Mouse (Mus musculus) embryonic facial prominence, embryonic 11.5 days (tissue): ENCODE results near the gene Morn5. TPM values are rescaled to one million over a fixed set of nuclear protein-coding genes. Genes with fewer than 3 reads are reported as not detected.

Experiments
- ATAC-seq: fragments of 200-750 bp; cut with Nextera tagmentation; replicated peaks from 2 replicates; pipeline ENCODE4 v1.8.0; 2017; ENCODE audit warnings: low read depth; ENCODE audit not compliant: insufficient number of reproducible peaks, low FRiP score, low TSS enrichment
- DNase-seq: peaks from one replicate; pipeline ENCODE4 v3.0.0-alpha.2; 2015; ENCODE audit warnings: low spot score
- H3K27ac ChIP-seq: fragments of 300-500 bp; sonication (generic); replicated peaks from 2 replicates; pipeline ENCODE4 v1.5.1; 2014; ENCODE audit warnings: mild to moderate bottlenecking, low read depth, low read length, control low read depth
- H3K27me3 ChIP-seq: fragments of 300-500 bp; sonication (generic); 2 replicates; pipeline ENCODE4 v1.6.1; 2014; ENCODE audit warnings: mild to moderate bottlenecking, low read length, moderate library complexity, mixed read lengths; ENCODE audit not compliant: control insufficient read depth, insufficient read depth
- H3K36me3 ChIP-seq: fragments of 300-500 bp; sonication (generic); replicated peaks from 2 replicates; pipeline ENCODE4 v1.6.1; 2014; ENCODE audit warnings: low read depth, mild to moderate bottlenecking, low read length, moderate library complexity, mixed read lengths; ENCODE audit not compliant: control insufficient read depth, insufficient read depth
- H3K4me1 ChIP-seq: fragments of 300-500 bp; sonication (generic); 2 replicates; pipeline ENCODE4 v1.6.1; 2014; ENCODE audit warnings: low read length, mixed read lengths; ENCODE audit not compliant: control insufficient read depth, insufficient read depth
- H3K4me2 ChIP-seq: fragments of 300-500 bp; sonication (generic); 2 replicates; pipeline ENCODE4 v1.6.1; 2014; ENCODE audit warnings: low read depth, mild to moderate bottlenecking, control low read depth, low read length, moderate library complexity
- H3K4me3 ChIP-seq: fragments of 300-500 bp; sonication (generic); 2 replicates; pipeline ENCODE4 v1.5.1; 2014; ENCODE audit warnings: low read depth, low read length, control low read depth
- H3K9ac ChIP-seq: fragments of 300-500 bp; sonication (generic); replicated peaks from 2 replicates; pipeline ENCODE4 v1.6.1; 2014; ENCODE audit warnings: mild to moderate bottlenecking, control low read depth, low read length
- H3K9me3 ChIP-seq: fragments of 300-500 bp; sonication (generic); replicated peaks from 2 replicates; pipeline ENCODE4 v1.6.1; 2016; ENCODE audit warnings: mild to moderate bottlenecking, low read length, inconsistent platforms, mixed read lengths; ENCODE audit not compliant: control insufficient read depth
- WGBS: fragments of 180-500 bp; shearing (Covaris S2); extraction: QIAGEN DNeasy Blood & Tissue Kit; methylation state at CpG from one replicate; pipeline ENCODE4 v1.1.7; 2014; 5-methylcytosine and 5-hydroxymethylcytosine counted together
- polyA plus RNA-seq: library from polyadenylated mRNA; unstranded; fragments of >200 nt; fragmentation: Nextera tagmentation; extraction: Ambion mirVana; gene quantifications from 2 replicates; pipeline ENCODE4 v1.2.1, GENCODE M21; 2014

Gene Morn5
- polyA plus RNA-seq, 1 experiment from 2014 or later, result not detected

GRCm38 (mm10) chr2:36013010-36013409 lies 36.2 kb upstream of the Morn5 start:
- peaks cover 3% of the 10 kb centered on the region; the same call in 1 of the 2 replicates for H3K4me1 ChIP-seq

GRCm38 (mm10) chr2:36021385-36022159 lies 27.7 kb upstream of the Morn5 start:
- 8% methylated on average over 27 of the region's 32 CpGs for WGBS
- Histone ChIP-seq H3K27me3 (no peaks in the 10 kb centered on the region), H3K4me2 (peak overlapping the region; percentile 54), H3K36me3 (no peaks in the 10 kb centered on the region), H3K4me3 (peak overlapping the region; percentile 17; the same call in 1 of the 2 replicates), H3K4me1 (no peaks in the 10 kb centered on the region; the same call in 1 of the 2 replicates), H3K27ac (no peak overlapping the region), H3K9me3 (no peaks in the 10 kb centered on the region), H3K9ac (no peak overlapping the region)
- ATAC-seq, result peak; percentile 60; the same call in 1 of the 2 replicates
- peak; percentile 88 for DNase-seq

More at GRCm38 (mm10) chr2:36013010-36013409, 36.2 kb upstream of the Morn5 start:
- 63% methylated on average over 12 of the region's 12 CpGs for WGBS
- DNase-seq (no peak), ATAC-seq (no peak)
- Histone ChIP-seq H3K4me3 (no peak overlapping the region), H3K27ac (no peak overlapping the region), H3K9me3 (no peaks in the 10 kb centered on the region), H3K9ac (no peak overlapping the region), H3K4me2 (no peak overlapping the region), H3K27me3 (peaks cover 6% of the 10 kb centered on the region; the same call in 1 of the 2 replicates), H3K36me3 (no peaks in the 10 kb centered on the region)

GRCm38 (mm10) chr2:36023291-36023690 lies 26.0 kb upstream of the Morn5 start:
- no peaks in the 10 kb centered on the region for H3K36me3 ChIP-seq
- no peaks in the 10 kb centered on the region; the same call in 1 of the 2 replicates for H3K4me1 ChIP-seq
- H3K4me3 ChIP-seq, result no peak overlapping the region
- H3K9ac ChIP-seq, result no peak overlapping the region
- no peaks in the 10 kb centered on the region for H3K9me3 ChIP-seq
- no peaks in the 10 kb centered on the region for H3K27me3 ChIP-seq
- DNase-seq, result no peak
- WGBS, result 35% methylated on average over 3 of the region's 3 CpGs
- no peak for ATAC-seq
- H3K4me2 ChIP-seq, result no peak overlapping the region
- no peak overlapping the region for H3K27ac ChIP-seq

- H3K4me2 ChIP-seq, result no peak overlapping the region
- H3K9me3 ChIP-seq, result no peaks in the 10 kb centered on the region
- no peak overlapping the region for H3K27ac ChIP-seq
- WGBS, result 82% methylated on average over 7 of the region's 7 CpGs
- ATAC-seq, result no peak; the same call in 1 of the 2 replicates
- DNase-seq, result no peak
- no peaks in the 10 kb centered on the region for H3K27me3 ChIP-seq
- H3K36me3 ChIP-seq, result no peaks in the 10 kb centered on the region
- H3K4me3 ChIP-seq, result no peak overlapping the region
- H3K4me1 ChIP-seq, result no peaks in the 10 kb centered on the region
- H3K9ac ChIP-seq, result no peak overlapping the region
Observed at GRCm38 (mm10) chr2:36032884-36033283, 16.4 kb upstream of the Morn5 start.

- ATAC-seq, result no peak
- Histone ChIP-seq H3K4me1 (no peaks in the 10 kb centered on the region), H3K27me3 (no peaks in the 10 kb centered on the region), H3K9ac (no peak overlapping the region), H3K36me3 (no peaks in the 10 kb centered on the region), H3K4me2 (no peak overlapping the region), H3K4me3 (no peak overlapping the region), H3K9me3 (no peaks in the 10 kb centered on the region), H3K27ac (no peak overlapping the region)
- 64% methylated on average over 7 of the region's 7 CpGs for WGBS
- DNase-seq, result no peak
Observed at GRCm38 (mm10) chr2:36033966-36034365, 15.3 kb upstream of the Morn5 start.

- Histone ChIP-seq H3K9ac (no peak overlapping the region), H3K9me3 (no peaks in the 10 kb centered on the region), H3K27me3 (no peaks in the 10 kb centered on the region), H3K4me2 (no peak overlapping the region), H3K27ac (no peak overlapping the region), H3K4me1 (no peaks in the 10 kb centered on the region), H3K36me3 (no peaks in the 10 kb centered on the region), H3K4me3 (no peak overlapping the region)
- ATAC-seq (no peak), DNase-seq (no peak)
- 84% methylated on average over 7 of the region's 7 CpGs for WGBS
Observed at GRCm38 (mm10) chr2:36034898-36035297, 14.4 kb upstream of the Morn5 start.

GRCm38 (mm10) chr2:36035413-36036081 lies 13.7 kb upstream of the Morn5 start:
- Histone ChIP-seq H3K9me3 (no peaks in the 10 kb centered on the region), H3K4me2 (no peak overlapping the region), H3K27ac (no peak overlapping the region), H3K4me3 (no peak overlapping the region), H3K27me3 (no peaks in the 10 kb centered on the region), H3K36me3 (no peaks in the 10 kb centered on the region), H3K9ac (no peak overlapping the region), H3K4me1 (no peaks in the 10 kb centered on the region)
- 75% methylated on average over 11 of the region's 11 CpGs for WGBS
- ATAC-seq (no peak), DNase-seq (no peak)
